Mouse (Mus musculus): ENCODE results near the gene Ube2r2. TPM values are rescaled to one million over a fixed set of nuclear protein-coding genes. Genes with fewer than 3 reads are reported as not detected.
A peak's percentile ranks its signal among the peaks of the same experiment; 100 is the strongest.

Ube2r2 gene
- polyA plus RNA-seq (2012; rRNA removed), result 32.2 and 37.7 TPM in 2 replicates

DNA sequence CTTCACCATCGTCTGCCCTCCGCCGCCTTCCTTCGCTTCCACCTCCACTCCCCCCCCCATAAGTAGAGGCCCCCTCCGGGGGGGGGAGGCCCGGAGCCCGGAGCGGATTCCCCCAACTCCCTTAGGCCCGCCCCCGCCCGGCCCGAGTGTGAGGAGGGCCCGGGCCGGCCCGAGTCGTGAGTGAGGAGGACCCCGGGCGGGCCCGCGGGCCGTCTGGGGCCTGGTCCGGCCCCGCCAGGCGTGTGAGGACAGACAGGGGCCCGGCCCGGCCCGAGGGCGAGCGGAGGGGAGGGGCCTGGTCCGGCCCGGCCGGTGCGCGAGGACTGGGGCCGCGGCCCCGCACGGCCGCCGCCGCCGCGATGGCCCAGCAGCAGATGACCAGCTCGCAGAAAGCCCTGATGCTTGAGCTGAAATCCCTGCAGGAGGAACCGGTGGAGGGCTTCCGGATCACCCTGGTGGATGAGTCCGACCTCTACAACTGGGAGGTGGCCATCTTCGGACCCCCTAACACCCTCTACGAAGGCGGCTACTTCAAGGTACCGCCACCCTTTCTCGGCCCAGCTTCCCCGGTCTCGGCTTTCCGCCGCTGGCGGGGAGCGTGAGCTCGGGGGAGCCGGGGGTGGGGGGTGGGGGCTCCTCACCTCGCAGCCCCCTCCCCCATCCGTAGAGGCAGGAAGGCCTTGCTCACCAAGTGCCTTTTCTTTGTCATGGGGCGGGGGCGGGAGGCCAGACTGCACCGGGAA lies at the start of gene Ube2r2:
Gene Ube2r2 (plus strand): TSS at position 33 of the 743 bp plus-strand sequence.
- 1% methylated on average over 65 of the region's 65 CpGs for WGBS
- Histone ChIP-seq H3K4me3 (replicated peaks; ENCODE audit: extremely low read depth, low read depth, low read length) (peak within 1 kb of the TSS; percentile 90), H3K4me1 (ENCODE audit: control insufficient read depth, insufficient read depth, low read length) (peaks cover 4% of the 10 kb centered on the region)
- no peak for TF ChIP-seq POLR2A (IDR thresholded peaks at IDR 0.05; ENCODE audit: borderline replicate concordance, extremely low read depth, low read depth, low read length)
- no peak for TF ChIP-seq CTCF (IDR thresholded peaks at IDR 0.05; ENCODE audit: insufficient read depth, low read length)
- peak; percentile 73 for DNase-seq

GRCm38 (mm10) chr4:41086947-41087346 lies 48.6 kb upstream of the Ube2r2 start:
- Histone ChIP-seq H3K4me1 (ENCODE audit: control insufficient read depth, insufficient read depth, low read length) (no peaks in the 10 kb centered on the region), H3K4me3 (replicated peaks; ENCODE audit: extremely low read depth, low read depth, low read length) (no peak overlapping the region)
- no peak for DNase-seq
- TF ChIP-seq POLR2A (IDR thresholded peaks at IDR 0.05; ENCODE audit: borderline replicate concordance, extremely low read depth, low read depth, low read length) (no peak), CTCF (IDR thresholded peaks at IDR 0.05; ENCODE audit: insufficient read depth, low read length) (no peak)
- WGBS, result 65% methylated on average over 9 of the region's 9 CpGs

- TF ChIP-seq CTCF (IDR thresholded peaks at IDR 0.05; ENCODE audit: insufficient read depth, low read length) (no peak), POLR2A (IDR thresholded peaks at IDR 0.05; ENCODE audit: borderline replicate concordance, extremely low read depth, low read depth, low read length) (no peak)
- 77% methylated on average over 16 of the region's 16 CpGs for WGBS
- no peak overlapping the region for H3K4me3 ChIP-seq (replicated peaks; ENCODE audit: extremely low read depth, low read depth, low read length)
- no peak for DNase-seq
- H3K4me1 ChIP-seq (ENCODE audit: control insufficient read depth, insufficient read depth, low read length), result no peaks in the 10 kb centered on the region
Observed at GRCm38 (mm10) chr4:41087459-41088298, 47.9 kb upstream of the Ube2r2 start.

- no peak overlapping the region for H3K4me3 ChIP-seq (replicated peaks; ENCODE audit: extremely low read depth, low read depth, low read length)
- no peak for DNase-seq
- TF ChIP-seq POLR2A (IDR thresholded peaks at IDR 0.05; ENCODE audit: borderline replicate concordance, extremely low read depth, low read depth, low read length) (no peak), CTCF (IDR thresholded peaks at IDR 0.05; ENCODE audit: insufficient read depth, low read length) (no peak)
- 77% methylated on average over 4 of the region's 4 CpGs for WGBS
- H3K4me1 ChIP-seq (ENCODE audit: control insufficient read depth, insufficient read depth, low read length), result no peaks in the 10 kb centered on the region
Observed at GRCm38 (mm10) chr4:41089189-41089588, 46.4 kb upstream of the Ube2r2 start.

- DNase-seq, result no peak
- Histone ChIP-seq H3K4me3 (replicated peaks; ENCODE audit: extremely low read depth, low read depth, low read length) (no peak overlapping the region), H3K4me1 (ENCODE audit: control insufficient read depth, insufficient read depth, low read length) (no peaks in the 10 kb centered on the region)
- WGBS, result 55% methylated on average over 2 of the region's 2 CpGs
- TF ChIP-seq POLR2A (IDR thresholded peaks at IDR 0.05; ENCODE audit: borderline replicate concordance, extremely low read depth, low read depth, low read length) (no peak), CTCF (IDR thresholded peaks at IDR 0.05; ENCODE audit: insufficient read depth, low read length) (no peak)
Observed at GRCm38 (mm10) chr4:41089705-41090104, 45.8 kb upstream of the Ube2r2 start.

GRCm38 (mm10) chr4:41091391-41091790 lies 44.2 kb upstream of the Ube2r2 start:
- WGBS, result 36% methylated on average over 3 of the region's 3 CpGs
- Histone ChIP-seq H3K4me1 (ENCODE audit: control insufficient read depth, insufficient read depth, low read length) (no peaks in the 10 kb centered on the region), H3K4me3 (replicated peaks; ENCODE audit: extremely low read depth, low read depth, low read length) (no peak overlapping the region)
- TF ChIP-seq CTCF (IDR thresholded peaks at IDR 0.05; ENCODE audit: insufficient read depth, low read length) (no peak), POLR2A (IDR thresholded peaks at IDR 0.05; ENCODE audit: borderline replicate concordance, extremely low read depth, low read depth, low read length) (no peak)
- DNase-seq, result no peak

- Histone ChIP-seq H3K4me1 (ENCODE audit: control insufficient read depth, insufficient read depth, low read length) (peaks cover 2% of the 10 kb centered on the region; the same call in 1 of the 2 replicates), H3K4me3 (replicated peaks; ENCODE audit: extremely low read depth, low read depth, low read length) (no peak overlapping the region)
- no peak for DNase-seq
- WGBS, result 67% methylated on average over 1 of the region's 1 CpGs
- no peak for TF ChIP-seq POLR2A (IDR thresholded peaks at IDR 0.05; ENCODE audit: borderline replicate concordance, extremely low read depth, low read depth, low read length)
- TF ChIP-seq CTCF (IDR thresholded peaks at IDR 0.05; ENCODE audit: insufficient read depth, low read length), result no peak
Observed at GRCm38 (mm10) chr4:41092958-41093357, 42.6 kb upstream of the Ube2r2 start.

DNA sequence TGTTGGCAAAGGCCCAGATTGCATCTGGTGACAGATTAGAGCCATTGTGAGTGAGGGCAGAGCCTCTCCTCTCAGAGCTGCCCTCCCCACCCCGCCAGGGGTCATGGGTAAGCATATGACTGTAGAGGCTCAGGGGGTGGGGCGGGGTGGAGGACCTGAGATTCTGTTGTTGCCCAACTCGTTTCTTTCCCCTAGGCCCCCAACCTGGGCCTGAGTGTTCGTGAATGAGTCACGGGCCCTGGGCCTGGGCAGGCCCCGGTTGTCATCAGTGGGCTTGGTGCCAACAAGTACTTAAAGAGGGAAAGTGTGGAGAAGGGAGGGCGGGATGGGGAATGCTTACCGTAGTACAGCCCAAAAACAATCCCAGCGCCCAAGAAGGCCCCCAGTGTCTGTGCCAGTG lies 41.2 kb upstream of the Ube2r2 start:
- no peak overlapping the region for H3K4me3 ChIP-seq (replicated peaks; ENCODE audit: extremely low read depth, low read depth, low read length)
- peak; percentile 24 for DNase-seq
- H3K4me1 ChIP-seq (ENCODE audit: control insufficient read depth, insufficient read depth, low read length), result peaks cover 3% of the 10 kb centered on the region; the same call in 1 of the 2 replicates
- TF ChIP-seq CTCF (IDR thresholded peaks at IDR 0.05; ENCODE audit: insufficient read depth, low read length), result no peak
- TF ChIP-seq POLR2A (IDR thresholded peaks at IDR 0.05; ENCODE audit: borderline replicate concordance, extremely low read depth, low read depth, low read length), result no peak
- 46% methylated on average over 9 of the region's 9 CpGs for WGBS

DNA sequence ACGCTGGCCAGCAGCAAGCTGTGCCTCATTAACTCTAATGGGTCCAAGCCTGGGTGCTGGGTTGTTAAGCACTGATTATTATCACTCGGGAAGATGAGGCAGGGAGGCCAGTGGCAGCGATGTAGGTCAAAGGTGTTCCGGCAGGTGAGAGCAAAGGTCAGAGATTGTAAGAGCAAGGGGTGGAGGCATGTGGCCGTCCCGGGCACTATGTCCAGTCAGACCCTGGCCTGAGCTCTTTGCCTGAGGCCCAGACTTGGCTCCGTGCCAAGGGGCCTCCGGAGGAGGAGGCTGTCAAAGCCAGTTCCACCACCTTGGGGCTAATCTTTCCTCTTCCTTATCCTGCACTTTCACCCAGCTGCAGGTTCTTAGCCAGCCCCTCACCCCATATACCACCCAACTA lies 39.4 kb upstream of the Ube2r2 start:
- Histone ChIP-seq H3K4me3 (replicated peaks; ENCODE audit: extremely low read depth, low read depth, low read length) (no peak overlapping the region), H3K4me1 (ENCODE audit: control insufficient read depth, insufficient read depth, low read length) (peaks cover 3% of the 10 kb centered on the region; the same call in 1 of the 2 replicates)
- DNase-seq, result no peak
- TF ChIP-seq POLR2A (IDR thresholded peaks at IDR 0.05; ENCODE audit: borderline replicate concordance, extremely low read depth, low read depth, low read length), result no peak
- TF ChIP-seq CTCF (IDR thresholded peaks at IDR 0.05; ENCODE audit: insufficient read depth, low read length), result no peak
- WGBS, result 53% methylated on average over 8 of the region's 8 CpGs
